Mouse (Mus musculus) gastrocnemius, adult 8-10 months (tissue): ENCODE data around the gene Prnp. TPM values are rescaled to one million over a fixed set of nuclear protein-coding genes. Genes with fewer than 3 reads are reported as not detected.

Experiments used
- DNase-seq, 2 experiments: peaks; one replicate each; pipeline ENCODE4 v3.0.0; 2022; ENCODE audit warnings: low spot score in 2 of 2
- total RNA-seq, 4 experiments: library from RNA; stranded (reverse); gene quantifications; 2 replicates each; pipeline ENCODE4 v1.2.4; 2022

The Prnp gene
- 100 to 1,000 TPM in 2 of 4 experiments, 10 to 100 TPM in 2; 99.4 to 117 (median 102) TPM for total RNA-seq

- DNase-seq: peak; percentile 78 to 89
Observed at GRCm38 (mm10) chr2:131909683-131910572, at the start of gene Prnp, which contains the start of gene Prn. Prnp (plus strand) TSS chr2:131909928. Prn (plus strand) TSS chr2:131909957.

GRCm38 (mm10) chr2:131862617-131863275 is 47.0 kb upstream of the Prnp start:
- DNase-seq: no peak

DNA sequence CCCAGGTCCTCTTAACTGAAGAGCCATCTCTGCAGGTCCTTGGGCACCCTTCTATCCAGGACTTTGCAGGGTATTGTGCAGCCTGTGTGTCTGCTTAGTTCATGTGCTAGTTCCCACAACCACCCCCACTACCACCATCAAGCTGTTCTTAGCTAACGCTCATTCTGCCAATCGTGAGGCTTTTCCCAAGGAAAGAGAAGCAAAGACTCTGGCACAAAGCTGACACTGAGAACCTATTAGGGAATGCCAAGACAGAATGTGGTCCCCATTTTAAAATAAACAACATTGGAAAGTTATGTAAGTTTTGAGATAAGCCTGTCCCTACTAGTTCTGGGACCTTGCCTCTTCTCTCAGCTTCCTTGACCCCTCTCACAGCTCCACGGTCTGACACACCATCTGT is 46.3 kb upstream of the Prnp start:
- no peak for DNase-seq

GRCm38 (mm10) chr2:131864262-131864796 is 45.4 kb upstream of the Prnp start:
- no peak for DNase-seq

GRCm38 (mm10) chr2:131866676-131867075 is 43.1 kb upstream of the Prnp start:
- DNase-seq: no peak

DNA sequence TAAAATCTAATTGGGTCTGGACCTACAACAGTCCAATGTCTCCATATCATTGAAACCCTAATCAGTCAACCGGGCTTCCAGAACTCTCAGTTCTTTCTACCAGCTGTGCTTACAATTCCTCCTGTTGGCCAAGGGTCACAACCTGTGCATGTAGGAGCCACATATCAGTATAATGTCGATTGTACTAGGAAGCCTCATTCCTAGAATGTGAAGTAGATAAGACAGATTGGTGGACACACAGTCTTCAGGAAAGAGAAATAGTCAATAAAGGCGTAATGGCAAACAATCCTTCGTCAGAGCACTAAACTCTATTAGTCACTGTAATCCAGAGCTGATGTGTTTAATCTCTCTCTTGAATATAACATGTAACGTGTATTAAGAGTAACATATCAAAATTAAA is 40.7 kb upstream of the Prnp start:
- DNase-seq: no peak

- no peak for DNase-seq
Observed at GRCm38 (mm10) chr2:131873376-131873775, 36.4 kb upstream of the Prnp start.

- no peak for DNase-seq
Observed at GRCm38 (mm10) chr2:131876551-131877265, 33.0 kb upstream of the Prnp start.

DNA sequence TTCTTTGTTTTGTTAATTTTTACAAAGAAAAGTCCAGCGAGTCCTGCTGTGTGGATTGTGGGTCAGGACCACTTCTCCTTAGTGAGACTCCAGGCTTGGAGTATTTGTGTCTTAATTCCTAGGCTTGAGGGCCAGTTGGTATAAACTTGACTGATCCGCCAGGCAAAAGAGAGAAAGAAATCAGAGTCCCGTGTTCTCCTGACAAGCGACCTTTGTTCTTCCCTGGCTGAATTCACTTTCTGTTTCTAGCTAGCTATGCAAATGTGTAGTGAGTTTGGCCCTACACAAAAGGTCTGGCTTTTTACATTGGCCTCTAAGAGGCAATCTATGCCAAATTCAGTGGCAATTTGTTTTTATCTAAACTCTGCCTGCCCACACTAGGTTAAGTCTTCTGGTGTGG is 28.0 kb upstream of the Prnp start:
- DNase-seq: no peak

DNA sequence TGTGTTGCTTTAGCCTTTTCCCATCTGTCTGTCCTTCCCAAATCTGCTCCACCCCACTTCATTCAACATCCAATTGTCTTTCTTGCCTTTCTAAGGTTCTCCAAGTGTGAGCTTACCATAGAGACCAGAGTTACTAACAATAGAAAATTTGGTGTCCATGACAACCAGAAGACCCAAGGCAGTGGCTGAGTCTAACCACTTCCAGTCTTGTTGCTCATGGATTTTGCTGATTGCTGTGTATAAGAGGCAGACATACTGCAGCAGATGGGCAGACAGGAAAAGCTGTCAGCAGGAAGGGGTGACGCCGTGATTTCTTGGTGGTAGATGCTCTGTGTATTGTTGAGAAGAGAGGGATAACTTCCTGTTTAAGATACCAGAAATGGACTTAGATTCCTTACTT is 26.6 kb upstream of the Prnp start:
- DNase-seq: no peak

DNA sequence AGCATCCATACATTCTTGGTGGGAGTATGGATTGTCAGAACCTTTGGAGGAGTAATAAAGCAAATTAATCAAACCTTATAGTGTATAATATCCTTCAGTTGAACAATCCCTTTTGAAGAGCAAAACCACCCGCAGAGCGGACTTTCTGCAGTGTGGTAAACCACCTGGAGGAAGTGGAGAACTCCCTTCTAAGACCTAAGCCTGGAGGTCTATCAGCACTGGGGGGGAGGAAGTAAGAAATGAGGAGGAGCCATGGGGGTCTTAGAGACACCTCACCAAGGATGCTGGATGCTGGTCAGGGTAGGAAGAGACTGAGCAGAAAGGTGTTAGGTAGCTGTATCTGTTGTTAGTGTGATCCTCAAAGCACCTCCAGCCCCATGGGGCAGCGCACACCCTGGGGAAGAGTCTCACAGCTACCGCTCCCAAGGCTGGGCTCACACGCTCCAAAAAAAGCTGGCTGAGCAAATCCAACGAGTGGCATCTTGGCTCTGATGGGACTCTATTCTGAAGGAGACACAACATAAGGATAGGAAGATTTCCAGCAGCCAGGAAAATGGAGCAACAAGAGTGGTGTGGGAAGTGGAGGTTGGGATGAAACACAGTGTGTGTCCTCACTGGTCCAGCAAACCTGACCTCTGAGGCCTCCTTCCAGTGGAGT is 23.1 kb upstream of the Prnp start:
- DNase-seq: no peak

DNA sequence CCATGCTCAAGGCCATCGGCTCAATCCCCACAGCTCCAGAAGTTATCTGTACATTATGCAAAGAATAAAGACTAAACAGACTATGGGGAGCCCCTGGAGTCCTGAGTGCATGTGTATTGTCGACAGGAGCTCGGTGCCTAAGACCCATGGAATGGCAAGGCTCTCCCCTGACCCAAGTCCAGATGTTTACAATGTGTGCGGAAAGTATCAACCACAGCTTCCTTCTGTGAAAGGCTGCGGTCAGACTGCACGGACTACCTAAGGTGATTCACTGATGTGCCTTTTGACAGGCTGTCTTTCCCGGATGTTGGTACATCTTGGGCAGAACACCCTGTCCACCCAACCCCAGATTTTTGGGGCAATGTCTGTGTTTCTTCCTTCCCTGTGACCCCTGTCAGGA is 21.5 kb upstream of the Prnp start:
- DNase-seq: no peak

DNA sequence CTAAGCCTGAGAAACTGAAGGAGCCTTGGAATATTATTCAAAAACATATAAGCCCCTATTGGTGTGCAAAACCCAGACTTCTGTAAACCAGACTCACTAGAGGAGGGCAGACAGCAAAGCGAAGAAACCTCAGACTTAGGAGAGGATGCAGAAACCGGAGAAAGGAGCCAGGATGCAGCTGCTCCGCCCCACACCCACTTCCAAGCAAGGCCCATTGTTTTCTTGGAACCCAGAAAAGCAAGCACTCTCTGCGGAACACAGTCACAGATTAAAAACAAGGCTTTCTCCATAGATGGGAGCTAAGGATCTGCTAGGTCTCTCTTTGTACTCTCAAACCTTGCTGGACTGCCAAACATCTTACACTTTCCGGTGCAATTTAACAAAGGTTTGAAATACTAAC is 17.2 kb upstream of the Prnp start:
- DNase-seq: no peak

GRCm38 (mm10) chr2:131895106-131895505 is 14.6 kb upstream of the Prnp start:
- DNase-seq: no peak

- DNase-seq: no peak
Observed at GRCm38 (mm10) chr2:131896011-131896410, 13.7 kb upstream of the Prnp start.

DNA sequence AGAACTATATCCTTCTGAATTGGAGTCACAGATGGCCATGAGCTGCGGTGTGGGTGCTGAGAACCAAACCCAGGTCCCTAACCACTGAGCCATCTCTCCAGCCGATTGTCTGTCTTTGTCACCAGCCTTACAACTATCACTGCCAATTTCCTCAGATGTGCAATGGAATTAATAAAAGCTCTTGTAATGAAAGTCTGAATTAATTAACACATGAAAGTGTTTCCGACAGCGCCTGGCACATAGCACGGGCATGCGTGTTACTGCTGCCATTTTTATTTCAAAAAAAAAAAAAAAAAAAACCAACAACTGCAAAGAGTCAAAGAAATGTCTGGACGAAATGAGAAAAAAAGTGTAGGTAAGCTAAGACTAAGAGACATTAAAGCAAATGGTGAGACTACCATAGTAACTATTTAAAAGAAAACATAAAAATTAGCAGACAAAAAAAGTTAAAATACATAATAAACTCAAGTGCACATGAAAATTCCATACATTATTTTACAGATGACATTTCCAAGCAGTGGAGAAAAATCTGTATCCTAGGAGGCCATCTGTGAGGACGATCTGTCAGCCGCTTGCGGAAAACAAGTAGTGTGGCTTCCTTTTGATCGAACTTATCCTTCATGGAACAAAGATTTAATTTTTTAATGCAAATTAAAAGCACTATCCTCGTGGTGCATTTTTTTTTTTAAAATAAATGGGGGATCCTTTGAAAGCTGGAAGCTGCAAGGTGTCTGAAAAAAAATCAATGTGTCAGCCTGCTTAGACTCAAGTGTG is 12.2 kb upstream of the Prnp start:
- DNase-seq: no peak

DNA sequence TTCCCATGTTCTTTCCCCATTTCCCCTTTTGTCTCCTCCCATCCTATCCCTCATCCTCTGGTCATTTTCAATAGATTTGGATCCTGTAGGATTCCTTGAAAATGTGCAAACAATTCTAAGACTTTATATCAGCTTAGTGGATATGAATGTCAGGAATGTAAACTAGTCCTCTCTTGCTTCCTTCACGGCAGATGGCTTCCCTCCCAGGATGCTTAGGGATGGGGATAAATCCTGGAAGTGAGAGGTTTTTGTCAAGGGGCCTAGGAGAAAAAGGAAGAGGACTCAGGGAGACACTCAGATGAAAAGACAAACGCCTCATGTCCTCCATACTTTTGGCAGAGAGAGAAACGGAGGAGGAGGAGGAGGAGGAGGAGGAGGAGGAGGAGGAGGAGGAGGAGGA is 7.3 kb upstream of the Prnp start:
- DNase-seq: no peak

DNA sequence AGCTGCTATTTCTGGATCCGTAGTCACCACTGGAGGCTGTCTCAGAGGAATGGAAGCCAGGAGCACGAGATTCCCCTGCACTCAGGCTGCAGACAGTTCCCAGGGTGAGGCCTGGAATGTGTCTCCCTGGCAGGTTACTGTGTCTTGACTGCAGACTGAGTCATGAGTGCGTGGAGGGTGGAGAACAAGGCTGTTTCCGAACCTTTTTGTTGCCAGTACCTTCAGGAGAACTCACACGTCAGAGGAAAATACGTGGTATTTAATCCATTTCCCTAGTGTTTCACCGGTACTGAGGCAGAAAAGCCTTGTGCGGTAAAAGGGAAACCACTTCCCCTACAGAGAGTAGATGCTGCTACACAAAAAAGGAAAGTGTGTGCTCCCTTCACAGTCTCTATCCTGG is 6.9 kb upstream of the Prnp start:
- DNase-seq: peak; percentile 59 to 66

- no peak for DNase-seq
Observed at GRCm38 (mm10) chr2:131905025-131905424, 4.7 kb upstream of the Prnp start.

GRCm38 (mm10) chr2:131905776-131906175 is 4.0 kb upstream of the Prnp start:
- no peak for DNase-seq
